Mouse (Mus musculus): ENCODE data around the gene Pdpn. TPM values are rescaled to one million over a fixed set of nuclear protein-coding genes. Genes with fewer than 3 reads are reported as not detected.
A peak's percentile ranks its signal among the peaks of the same experiment; 100 is the strongest.

The Pdpn gene
- total and polyA plus RNA-seq, 3 experiments: not detected

DNA sequence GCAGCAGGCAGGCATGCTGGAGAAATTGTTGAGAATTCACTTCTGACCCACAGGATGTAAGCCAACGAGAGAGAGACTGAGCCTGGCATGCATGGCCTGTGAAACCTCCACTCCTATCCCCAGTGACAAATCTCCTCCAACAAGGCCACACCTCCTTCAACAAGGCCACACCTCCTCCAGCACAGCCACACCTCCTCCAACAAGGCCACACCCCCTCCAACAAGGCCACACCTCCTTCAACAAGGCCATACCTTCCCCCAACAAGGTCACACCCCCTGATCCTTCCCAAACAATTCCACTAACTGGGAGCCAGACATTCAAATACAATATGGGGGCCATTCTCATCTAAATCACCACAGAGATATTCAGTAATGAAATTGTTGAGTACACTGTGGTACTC lies 46.0 kb downstream of the Pdpn start:
- H3K27me3 ChIP-seq (replicated peaks): peaks cover 15% of the 10 kb centered on the region
- no peak overlapping the region for H3K4me3 ChIP-seq (replicated peaks in 1 of 3; ENCODE audit: low read depth in 2 of 3, low read length in 2 of 3, poor library complexity in 1 of 3)
- no peak overlapping the region for H3K27ac ChIP-seq (ENCODE audit: insufficient read depth, low read depth)
- TF ChIP-seq MYC (IDR thresholded peaks at IDR 0.05; ENCODE audit: low read depth, low read length) (no peak), IRF4 (IDR thresholded peaks at IDR 0.05; ENCODE audit: low read depth, low read length) (no peak)
- no peaks in the 10 kb centered on the region for H3K36me3 ChIP-seq (replicated peaks in 1 of 2; ENCODE audit: control insufficient read depth in 1 of 2, insufficient read depth in 1 of 2, low read length in 1 of 2)
- no peak overlapping the region for H3K4me2 ChIP-seq (ENCODE audit: insufficient read depth, low read depth, poor library complexity, severe bottlenecking)
- dilution Hi-C loops (cut with MboI; ENCODE audit: extremely low pct_ligation_motif_present, extremely low pct_unique_long_range_greater_than_20kb, low sequenced_read_pairs) (no loop called here), in situ Hi-C loops (cut with MboI; ENCODE audit: low pct_ligation_motif_present, low pct_unique_long_range_greater_than_20kb, low sequenced_read_pairs) (no loop called here)
- no peaks in the 10 kb centered on the region for H3K4me1 ChIP-seq (ENCODE audit: control insufficient read depth in 1 of 2, insufficient read depth in 2 of 2)
- H3K79me2 ChIP-seq (replicated peaks; ENCODE audit: control insufficient read depth, extremely low read depth, insufficient read depth, poor library complexity, severe bottlenecking): no peaks in the 10 kb centered on the region
- no peak for DNase-seq (ENCODE audit: extremely low read depth)
- H3K9me3 ChIP-seq (replicated peaks; ENCODE audit: low read length): peaks cover 8% of the 10 kb centered on the region
- H3K9ac ChIP-seq (ENCODE audit: insufficient read depth, low read depth): no peak overlapping the region

GRCm38 (mm10) chr4:143248050-143248449 lies 51.3 kb downstream of the Pdpn start:
- in situ Hi-C loops (cut with MboI; ENCODE audit: low pct_ligation_motif_present, low pct_unique_long_range_greater_than_20kb, low sequenced_read_pairs) (loop anchor here (10.0 to 25.0 kb wide), 2 partner anchors 213 to 1086 kb away; no protein-coding TSS in a partner anchor), dilution Hi-C loops (cut with MboI; ENCODE audit: extremely low pct_ligation_motif_present, extremely low pct_unique_long_range_greater_than_20kb, low sequenced_read_pairs) (no loop called here)
- Histone ChIP-seq H3K9me3 (replicated peaks; ENCODE audit: low read length) (peaks cover 8% of the 10 kb centered on the region), H3K9ac (ENCODE audit: insufficient read depth, low read depth) (no peak overlapping the region), H3K4me2 (ENCODE audit: insufficient read depth, low read depth, poor library complexity, severe bottlenecking) (no peak overlapping the region), H3K36me3 (replicated peaks in 1 of 2; ENCODE audit: control insufficient read depth in 1 of 2, insufficient read depth in 1 of 2, low read length in 1 of 2) (no peaks in the 10 kb centered on the region), H3K27me3 (replicated peaks) (peaks cover 9% of the 10 kb centered on the region), H3K4me3 (replicated peaks in 1 of 3; ENCODE audit: low read depth in 2 of 3, low read length in 2 of 3, poor library complexity in 1 of 3) (no peak overlapping the region), H3K4me1 (ENCODE audit: control insufficient read depth in 1 of 2, insufficient read depth in 2 of 2) (no peaks in the 10 kb centered on the region), H3K79me2 (replicated peaks; ENCODE audit: control insufficient read depth, extremely low read depth, insufficient read depth, poor library complexity, severe bottlenecking) (no peaks in the 10 kb centered on the region), H3K27ac (ENCODE audit: insufficient read depth, low read depth) (no peak overlapping the region)
- TF ChIP-seq CTCF (conservative IDR thresholded peaks at IDR 0.05 in 1 of 2, IDR thresholded peaks at IDR 0.05 in 1 of 2; ENCODE audit: low read depth in 2 of 2, low read length in 2 of 2): peak; percentile 52 to 68
- no peak for TF ChIP-seq MEF2A (IDR thresholded peaks at IDR 0.05; ENCODE audit: borderline replicate concordance, low read depth, low read length)
- peak; percentile 28 for DNase-seq (ENCODE audit: extremely low read depth)

GRCm38 (mm10) chr4:143241294-143241693 lies 58.1 kb downstream of the Pdpn start:
- no peak overlapping the region for H3K4me3 ChIP-seq (replicated peaks in 1 of 3; ENCODE audit: low read depth in 2 of 3, low read length in 2 of 3, poor library complexity in 1 of 3)
- no peak overlapping the region for H3K27ac ChIP-seq (ENCODE audit: insufficient read depth, low read depth)
- TF ChIP-seq USF2 (conservative IDR thresholded peaks at IDR 0.05; ENCODE audit: low read depth, low read length) (no peak), POLR2AphosphoS2 (IDR thresholded peaks at IDR 0.05; ENCODE audit: low read depth, low read length) (no peak), TBP (conservative IDR thresholded peaks at IDR 0.05; ENCODE audit: low read depth, low read length) (no peak), HCFC1 (IDR thresholded peaks at IDR 0.05; ENCODE audit: low read depth, low read length) (no peak), JUND (conservative IDR thresholded peaks at IDR 0.05; ENCODE audit: low read depth, low read length) (no peak), SIN3A (IDR thresholded peaks at IDR 0.05; ENCODE audit: low read length) (no peak), MEF2A (IDR thresholded peaks at IDR 0.05; ENCODE audit: borderline replicate concordance, low read depth, low read length) (no peak), UBTF (IDR thresholded peaks at IDR 0.05; ENCODE audit: low read depth, low read length) (no peak), RCOR1 (conservative IDR thresholded peaks at IDR 0.05; ENCODE audit: low read depth, low read length) (no peak), USF1 (IDR thresholded peaks at IDR 0.05; ENCODE audit: low read depth, low read length) (no peak)
- no peak overlapping the region for H3K9ac ChIP-seq (ENCODE audit: insufficient read depth, low read depth)
- 0 out of 4 replicates have a peak, but pooled peaks cover 0 to 6% of the 10 kb centered on the region in 2 experiments for H3K4me1 ChIP-seq (ENCODE audit: control insufficient read depth in 1 of 2, insufficient read depth in 2 of 2)
- H3K9me3 ChIP-seq (replicated peaks; ENCODE audit: low read length): peaks cover 2% of the 10 kb centered on the region
- DNase-seq (ENCODE audit: extremely low read depth): no peak
- H3K36me3 ChIP-seq (replicated peaks in 1 of 2; ENCODE audit: control insufficient read depth in 1 of 2, insufficient read depth in 1 of 2, low read length in 1 of 2): no peaks in the 10 kb centered on the region
- H3K4me2 ChIP-seq (ENCODE audit: insufficient read depth, low read depth, poor library complexity, severe bottlenecking): no peak overlapping the region
- no peaks in the 10 kb centered on the region for H3K79me2 ChIP-seq (replicated peaks; ENCODE audit: control insufficient read depth, extremely low read depth, insufficient read depth, poor library complexity, severe bottlenecking)
- in situ Hi-C loops (cut with MboI; ENCODE audit: low pct_ligation_motif_present, low pct_unique_long_range_greater_than_20kb, low sequenced_read_pairs): loop anchor here (10.0 to 25.0 kb wide), 2 partner anchors 206 to 1079 kb away; no protein-coding TSS in a partner anchor
- H3K27me3 ChIP-seq (replicated peaks): peaks cover 4% of the 10 kb centered on the region
- dilution Hi-C loops (cut with MboI; ENCODE audit: extremely low pct_ligation_motif_present, extremely low pct_unique_long_range_greater_than_20kb, low sequenced_read_pairs): no loop called here
